Mouse (Mus musculus): Measurements from ENCODE around the gene Atp7a. TPM values are rescaled to one million over a fixed set of nuclear protein-coding genes. Genes with fewer than 3 reads are reported as not detected.
"Not testable (repeated sequence)": the region's sequence is repeated elsewhere in the genome, so short reads cannot be mapped to it uniquely, and the experiment has no call there.

Gene Atp7a
- total RNA-seq (2021): 10 to 100 TPM; 11.6 to 11.7 TPM
- long read RNA-seq, experiment 1, full-length matches to known transcripts: 1 of 1 reads
- long read RNA-seq, experiment 1, partial matches to known transcripts: 0 of 1 reads
- long read RNA-seq, experiment 1, other reads (novel, unspliced or antisense): 0 of 1 reads
- long read RNA-seq, experiment 2: 0 reads

DNA sequence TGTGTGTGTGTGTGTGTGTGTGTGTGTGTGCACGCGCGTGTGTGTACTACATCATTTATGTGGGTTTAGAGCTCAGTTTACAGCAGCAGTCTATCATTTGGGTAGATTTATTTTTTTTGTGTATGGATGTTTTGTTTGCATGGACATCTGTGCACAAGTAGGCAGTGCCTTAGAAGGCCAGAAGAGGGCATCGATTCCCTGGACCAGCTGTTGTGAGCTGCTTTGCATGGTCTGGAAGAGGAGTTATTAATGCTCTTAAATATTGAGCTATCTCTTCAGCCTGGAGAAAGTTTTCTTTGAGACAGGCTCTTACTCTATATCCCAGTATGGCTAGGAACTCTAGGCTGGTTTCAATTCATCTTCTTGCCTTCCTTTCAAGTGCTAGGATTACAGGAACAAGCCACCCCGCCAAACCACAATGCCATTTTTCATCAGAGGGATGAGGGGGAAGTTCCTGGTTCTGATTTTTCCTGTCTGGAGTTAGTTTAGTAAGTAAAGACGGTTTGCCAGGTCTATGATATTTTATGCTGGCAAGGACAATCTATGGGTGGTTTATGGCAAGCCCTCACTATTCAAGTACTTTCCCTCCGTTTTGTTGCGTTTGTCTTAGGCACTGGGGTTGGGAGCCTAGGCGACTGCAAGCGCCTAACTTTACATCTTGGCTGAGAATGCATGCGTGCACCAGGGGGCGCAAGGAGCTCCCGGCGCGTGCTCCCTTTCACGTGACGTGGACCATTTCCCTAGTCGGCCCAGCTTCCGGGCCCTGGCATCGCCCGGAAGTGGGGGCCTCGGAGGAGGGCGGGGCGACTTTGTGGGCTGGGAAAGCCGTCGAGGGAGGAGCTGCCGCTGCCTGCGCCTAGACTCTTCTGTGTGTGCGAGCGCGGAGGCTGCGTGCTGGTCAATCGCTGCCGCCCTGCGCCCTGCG, at the start of gene Atp7a:
Gene Atp7a (plus strand): TSS at position 859 of the 925 bp plus-strand sequence.
- DNase-seq: peak; percentile 92
- intact Hi-C loops (cut with DNase I; ENCODE audit: low total_unique reads): no loop called here

DNA sequence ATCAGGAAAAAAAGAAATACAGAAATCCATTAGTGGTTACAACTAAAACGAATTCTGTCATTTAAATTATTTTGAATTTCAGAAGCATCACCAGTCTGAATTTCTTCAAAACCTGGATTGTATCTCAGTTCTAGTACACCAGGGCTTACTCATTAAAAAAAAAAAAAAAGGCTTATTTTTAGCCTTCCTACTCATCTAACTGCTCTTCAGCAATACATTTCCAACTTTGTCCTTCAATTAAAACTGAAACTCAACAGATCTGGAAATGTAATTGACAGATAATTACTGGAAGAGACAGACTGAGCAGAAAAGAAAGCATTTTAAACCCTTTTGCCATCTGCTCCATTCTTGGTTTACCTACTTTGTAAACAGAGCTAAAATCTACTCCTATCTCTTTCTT, 25.5 kb upstream of the Atp7a start:
- DNase-seq: no peak
- intact Hi-C loops (cut with DNase I; ENCODE audit: low total_unique reads): no loop called here

DNA sequence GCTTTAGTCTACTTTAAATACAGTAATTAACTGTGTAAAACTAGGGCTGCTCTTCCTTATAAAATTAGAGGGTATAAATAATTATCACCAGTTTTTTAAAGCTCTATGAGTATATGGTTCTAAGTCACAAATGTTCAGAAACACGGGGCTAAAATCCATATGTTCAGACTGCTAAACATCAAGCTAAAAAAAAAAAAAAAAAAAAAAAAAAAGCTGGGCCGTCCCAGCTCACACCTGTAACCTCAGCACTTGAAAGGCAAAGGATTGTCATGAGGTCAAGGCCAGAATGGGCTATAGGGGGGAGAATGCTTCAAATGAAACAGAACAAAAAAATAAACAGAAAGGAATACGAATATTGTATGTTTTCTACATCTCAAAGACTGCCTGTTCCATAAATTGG, 16.3 kb upstream of the Atp7a start:
- DNase-seq: no peak
- intact Hi-C loops (cut with DNase I; ENCODE audit: low total_unique reads): no loop called here

DNA sequence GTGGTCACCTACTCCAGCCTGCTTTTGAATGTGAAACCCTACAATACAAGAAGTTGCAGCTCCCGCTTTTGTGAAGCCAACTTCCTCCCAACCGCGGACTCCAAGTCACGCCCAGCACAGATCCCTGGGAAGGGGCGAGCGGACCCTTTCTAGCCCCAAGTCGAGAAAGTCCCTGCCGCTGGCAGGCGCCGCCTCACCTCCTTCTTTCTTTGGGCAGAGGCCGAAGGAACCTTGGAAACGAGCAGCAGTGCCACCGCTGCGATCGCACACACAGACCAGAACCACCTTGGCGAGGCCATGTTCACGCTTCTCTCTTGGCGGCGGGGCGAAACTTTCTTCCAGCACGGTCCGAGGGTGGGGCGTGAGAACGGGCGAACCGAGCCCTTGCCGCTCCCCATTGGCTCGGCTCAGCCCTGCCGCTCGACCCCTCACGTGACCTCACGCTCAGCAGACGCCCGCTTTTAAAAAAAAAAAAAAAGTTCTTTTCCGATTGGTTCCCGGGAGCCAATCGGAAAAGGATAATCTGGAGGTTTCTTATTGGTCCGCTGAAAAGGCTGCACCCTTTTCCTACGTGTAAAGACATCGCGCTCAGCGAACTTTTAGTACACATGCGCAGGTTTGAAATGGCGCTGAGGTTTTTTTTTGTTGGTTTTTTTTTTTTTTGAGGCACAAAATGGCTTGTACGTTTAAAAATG, 15.5 kb upstream of the Atp7a start, which contains the start of gene Magt1:
Gene Magt1 (minus strand): TSS at position 442 of the 695 bp plus-strand sequence.
- intact Hi-C loops (cut with DNase I; ENCODE audit: low total_unique reads): no loop called here

DNA sequence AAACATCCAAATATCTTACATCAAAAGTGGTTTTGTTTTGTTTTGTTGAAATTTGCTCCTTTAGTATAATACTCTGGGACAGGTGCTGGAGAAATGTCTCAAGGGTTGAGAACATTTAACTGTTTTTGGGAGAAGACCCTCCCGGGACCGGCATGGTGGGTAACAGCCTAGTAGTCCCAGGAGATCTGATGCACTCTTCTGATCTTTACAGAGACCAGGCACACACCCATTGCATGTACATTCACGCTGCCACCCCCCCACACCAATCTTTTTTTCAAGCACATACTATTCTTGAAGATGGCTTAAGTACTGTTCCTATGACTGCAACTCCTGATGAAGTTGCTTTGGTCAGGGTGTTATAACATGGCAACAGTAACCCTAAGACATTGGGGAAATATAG, 14.5 kb upstream of the Atp7a start:
- intact Hi-C loops (cut with DNase I; ENCODE audit: low total_unique reads): no loop called here

More for the DNA sequence above, 15.5 kb upstream of the Atp7a start, which contains the start of gene Magt1:
- peak; percentile 86 for DNase-seq

DNA sequence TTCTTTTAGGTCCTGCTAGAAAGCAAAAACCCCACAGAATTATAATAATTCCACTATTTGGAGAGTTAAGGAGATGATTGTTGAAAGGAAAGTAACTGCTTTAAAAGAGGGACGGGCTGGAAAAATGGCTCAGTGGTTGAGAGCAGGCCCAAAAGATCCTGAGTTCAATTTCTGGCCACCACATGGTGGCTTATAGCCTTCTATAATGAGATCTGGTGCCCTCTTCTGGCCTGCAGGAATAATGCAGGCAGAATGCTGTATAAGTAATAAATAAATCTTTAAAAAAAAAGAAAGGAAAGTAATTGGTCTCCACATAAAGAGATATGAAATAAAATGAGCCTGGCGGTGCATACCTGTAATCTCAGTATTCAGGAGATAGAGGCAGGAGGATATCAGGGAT, 13.9 kb upstream of the Atp7a start:
- intact Hi-C loops (cut with DNase I; ENCODE audit: low total_unique reads): no loop called here
- DNase-seq: peak; percentile 21

More for the DNA sequence above, 14.5 kb upstream of the Atp7a start:
- no peak for DNase-seq

DNA sequence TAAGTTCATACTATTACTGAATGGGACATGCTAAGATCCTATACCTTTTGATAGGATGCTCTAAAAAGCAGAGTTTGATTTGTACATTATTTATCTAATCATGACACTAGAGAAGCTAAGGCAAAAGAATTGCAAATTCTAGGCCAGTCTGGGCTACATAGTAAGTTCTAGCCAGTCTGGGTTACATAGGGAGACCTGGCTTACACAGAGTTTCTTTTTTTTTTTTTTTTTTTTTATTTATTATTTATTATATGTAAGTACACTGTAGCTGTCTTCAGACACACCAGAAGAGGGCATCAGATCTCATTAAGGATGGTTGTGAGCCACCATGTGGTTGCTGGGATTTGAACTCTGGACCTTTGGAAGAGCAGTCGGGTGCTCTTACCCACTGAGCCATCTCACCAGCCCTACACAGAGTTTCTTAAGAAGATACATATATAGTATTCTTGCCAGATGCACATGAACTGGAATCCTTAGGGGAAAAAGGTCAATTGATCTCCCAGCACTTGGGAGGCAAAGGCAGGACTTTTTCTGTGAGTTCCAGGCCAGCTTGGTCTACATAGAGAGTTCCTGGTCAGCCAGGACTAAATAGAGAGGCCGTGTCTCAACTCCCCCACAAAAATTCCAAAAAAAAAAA, 12.2 kb upstream of the Atp7a start:
- DNase-seq; intact Hi-C loops (cut with DNase I; ENCODE audit: low total_unique reads): not testable (repeated sequence)

DNA sequence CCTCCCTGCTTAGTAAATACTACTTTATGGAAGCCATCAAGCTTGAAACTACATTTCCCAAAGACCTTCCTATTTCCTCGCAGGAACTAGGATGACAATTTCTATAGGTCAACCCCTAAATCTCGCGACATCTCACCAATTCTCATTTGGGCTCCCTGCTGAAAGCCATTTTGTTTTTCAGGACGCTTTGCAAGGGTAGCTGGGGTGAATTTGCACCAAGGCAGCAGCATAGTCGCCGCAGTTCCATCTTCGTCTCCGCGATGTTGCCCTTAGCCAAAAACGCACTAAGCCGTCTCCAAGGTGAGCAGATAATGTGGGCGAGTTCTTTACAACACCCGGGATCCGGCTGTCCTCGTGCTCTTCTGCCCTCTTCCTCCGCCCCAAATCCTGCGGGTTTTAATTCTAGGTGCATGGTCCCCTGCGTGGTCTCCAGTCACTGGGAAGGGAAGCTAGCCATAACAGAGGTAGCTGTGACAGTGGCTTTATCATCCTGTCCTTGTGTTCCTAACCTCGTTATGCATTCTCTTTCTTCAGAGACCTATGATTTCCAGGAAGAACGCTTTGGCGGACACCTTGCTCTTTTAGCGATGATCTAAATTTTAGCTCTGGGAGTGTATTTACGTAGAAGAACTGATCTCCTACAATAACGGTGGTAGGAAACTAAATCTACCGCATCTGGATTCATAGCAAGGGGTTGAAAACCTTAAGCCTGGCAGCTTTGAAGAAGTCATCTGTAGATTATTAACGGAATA, 11.3 kb upstream of the Atp7a start, which contains the start of gene Cox7b:
Gene Cox7b (plus strand): TSS at position 130 of the 752 bp plus-strand sequence.
- intact Hi-C loops (cut with DNase I; ENCODE audit: low total_unique reads): no loop called here
- peak; percentile 62 for DNase-seq

DNA sequence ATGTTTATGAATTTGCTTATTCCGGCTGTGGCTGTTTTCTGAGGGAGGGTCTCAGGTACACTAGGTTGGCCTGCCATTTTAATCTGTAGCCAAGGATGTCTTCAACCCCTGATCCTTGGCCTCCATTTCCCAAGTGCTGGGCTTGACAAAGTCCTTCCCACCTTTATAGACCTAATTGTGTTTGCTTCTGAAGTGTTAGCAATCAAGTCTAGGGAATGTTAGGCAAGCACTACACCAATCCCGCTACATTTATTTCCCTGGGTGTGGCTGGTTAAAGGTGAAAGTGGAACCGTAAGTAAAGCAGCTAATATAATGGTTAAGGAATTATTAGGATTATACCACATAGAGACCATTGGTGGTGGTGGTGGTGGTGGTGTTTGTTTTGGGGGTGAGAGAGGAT, 10.0 kb upstream of the Atp7a start:
- intact Hi-C loops (cut with DNase I; ENCODE audit: low total_unique reads): no loop called here
- no peak for DNase-seq

DNA sequence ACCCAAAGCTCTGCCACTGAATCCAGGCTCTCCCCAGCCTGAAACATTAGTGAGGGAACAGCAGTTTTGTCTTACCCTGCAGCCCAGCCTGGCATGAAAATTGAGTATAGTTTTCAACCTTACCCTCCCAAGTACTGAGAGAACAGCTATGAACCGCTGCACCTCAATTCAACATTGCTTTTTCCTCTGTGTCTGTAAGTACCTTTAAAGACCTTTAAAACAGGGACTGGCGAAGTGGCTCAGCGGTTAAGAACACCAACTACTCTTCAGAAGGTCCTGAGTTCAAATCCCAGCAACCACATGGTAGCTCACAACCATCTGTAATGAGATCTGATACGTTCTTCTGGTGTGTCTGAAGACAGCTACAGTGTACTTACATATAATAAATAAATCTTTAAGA, 9.6 kb upstream of the Atp7a start:
- no peak for DNase-seq
- intact Hi-C loops (cut with DNase I; ENCODE audit: low total_unique reads): no loop called here

DNA sequence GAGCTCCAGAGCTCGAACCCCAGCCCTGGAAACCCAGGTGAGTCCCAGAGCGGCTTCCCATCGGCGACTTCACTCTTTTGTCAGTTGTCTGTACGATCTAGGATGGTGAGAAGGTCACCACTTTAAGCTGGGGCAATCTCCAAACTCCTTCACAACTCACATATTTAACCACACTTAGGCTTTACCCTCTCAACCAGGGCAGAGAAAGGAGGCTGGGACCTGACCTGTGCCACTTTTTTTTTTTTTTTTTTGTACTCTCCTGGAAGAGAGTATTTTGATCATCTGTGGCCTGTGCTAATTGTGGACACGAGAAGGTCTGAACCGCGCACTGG, 233 bp downstream of the Atp7a start:
- intact Hi-C loops (cut with DNase I; ENCODE audit: low total_unique reads): no loop called here

DNA sequence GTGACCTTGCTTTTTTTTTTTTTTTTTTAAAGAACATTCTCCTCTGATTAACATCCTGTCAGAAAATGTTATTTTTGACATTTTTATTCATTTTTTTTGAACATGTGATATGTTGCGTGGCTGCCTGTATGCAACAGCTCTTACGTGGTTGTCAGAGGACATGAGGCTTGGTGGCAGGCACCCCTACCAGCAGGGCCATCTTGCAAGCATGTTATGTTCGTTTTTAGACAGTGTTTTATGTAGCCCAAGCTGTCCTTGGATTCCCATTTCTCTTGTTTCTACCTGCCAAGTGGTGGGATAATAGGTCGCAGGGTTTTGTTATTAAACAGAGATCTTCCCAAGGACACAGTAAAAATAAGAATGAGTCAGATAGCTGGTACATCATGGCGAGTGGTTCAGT, 3.1 kb downstream of the Atp7a start:
- DNase-seq: no peak
- intact Hi-C loops (cut with DNase I; ENCODE audit: low total_unique reads): no loop called here

More for the DNA sequence above, 233 bp downstream of the Atp7a start:
- DNase-seq: no peak

DNA sequence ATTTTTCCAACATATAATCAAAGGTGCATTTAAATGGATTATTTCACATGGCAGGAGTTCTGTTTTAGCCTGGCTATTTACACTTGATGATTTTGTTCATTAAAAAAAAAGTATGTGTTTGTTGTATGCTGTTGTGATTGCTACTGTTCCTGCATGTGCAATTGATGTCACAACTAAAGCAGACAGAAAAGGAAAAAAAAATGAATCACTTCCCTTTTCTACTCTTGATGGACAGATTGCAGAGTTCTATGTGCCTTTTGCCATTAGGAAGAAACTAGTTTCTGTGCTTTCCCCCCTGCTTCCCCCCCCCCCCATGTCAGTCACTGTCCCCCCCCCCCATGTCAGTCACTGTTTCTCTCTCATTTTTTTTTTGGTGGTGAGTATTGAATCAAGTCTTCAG, 4.0 kb downstream of the Atp7a start:
- DNase-seq: no peak
- intact Hi-C loops (cut with DNase I; ENCODE audit: low total_unique reads): no loop called here

DNA sequence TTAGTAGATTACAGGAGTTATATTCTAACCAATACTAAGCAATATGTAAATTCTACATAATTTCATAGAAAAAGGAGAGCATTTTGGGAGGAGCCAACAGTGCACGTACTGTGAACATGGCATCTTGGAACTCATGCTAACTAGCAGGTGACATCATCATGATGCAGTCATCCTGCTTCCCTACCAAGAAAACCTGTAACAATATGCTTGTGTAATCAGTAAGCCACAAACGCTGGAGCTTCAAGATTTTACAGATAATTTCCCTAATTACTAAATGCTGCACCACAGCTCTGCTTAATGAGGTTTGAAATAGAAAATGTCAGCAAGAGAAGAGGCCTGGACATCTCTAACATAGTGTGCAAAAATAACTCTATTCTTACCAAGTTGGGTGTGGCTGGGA, 8.7 kb downstream of the Atp7a start:
- intact Hi-C loops (cut with DNase I; ENCODE audit: low total_unique reads): no loop called here
- DNase-seq: no peak

DNA sequence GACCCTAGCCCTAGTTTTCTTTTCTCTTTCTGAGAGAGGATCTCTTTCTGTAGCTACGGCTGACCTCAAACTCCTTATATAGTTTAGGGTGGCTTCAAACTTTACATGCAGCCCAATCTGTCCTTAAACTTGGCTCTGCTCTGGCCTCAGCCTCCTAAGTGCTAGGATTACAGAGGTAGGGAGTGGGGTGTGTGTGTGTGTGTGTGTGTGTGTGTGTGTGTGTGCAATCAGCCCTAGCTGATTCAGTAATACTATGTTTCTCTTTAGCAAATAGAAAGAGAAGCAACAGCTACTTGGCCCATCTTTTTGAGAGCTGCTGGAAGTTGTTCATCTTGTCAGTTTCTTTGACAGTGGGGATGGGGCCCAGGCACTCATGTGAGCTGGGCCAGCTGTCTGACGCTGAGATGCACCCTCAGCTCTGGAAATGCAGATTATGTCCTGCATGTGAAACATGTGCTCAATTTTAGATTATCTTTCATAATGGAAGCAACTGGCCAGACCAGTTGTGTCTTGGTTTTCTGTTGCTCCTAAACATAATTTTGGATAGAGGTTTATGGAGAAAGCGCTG, 10.2 kb downstream of the Atp7a start:
- intact Hi-C loops (cut with DNase I; ENCODE audit: low total_unique reads): no loop called here
- no peak for DNase-seq

DNA sequence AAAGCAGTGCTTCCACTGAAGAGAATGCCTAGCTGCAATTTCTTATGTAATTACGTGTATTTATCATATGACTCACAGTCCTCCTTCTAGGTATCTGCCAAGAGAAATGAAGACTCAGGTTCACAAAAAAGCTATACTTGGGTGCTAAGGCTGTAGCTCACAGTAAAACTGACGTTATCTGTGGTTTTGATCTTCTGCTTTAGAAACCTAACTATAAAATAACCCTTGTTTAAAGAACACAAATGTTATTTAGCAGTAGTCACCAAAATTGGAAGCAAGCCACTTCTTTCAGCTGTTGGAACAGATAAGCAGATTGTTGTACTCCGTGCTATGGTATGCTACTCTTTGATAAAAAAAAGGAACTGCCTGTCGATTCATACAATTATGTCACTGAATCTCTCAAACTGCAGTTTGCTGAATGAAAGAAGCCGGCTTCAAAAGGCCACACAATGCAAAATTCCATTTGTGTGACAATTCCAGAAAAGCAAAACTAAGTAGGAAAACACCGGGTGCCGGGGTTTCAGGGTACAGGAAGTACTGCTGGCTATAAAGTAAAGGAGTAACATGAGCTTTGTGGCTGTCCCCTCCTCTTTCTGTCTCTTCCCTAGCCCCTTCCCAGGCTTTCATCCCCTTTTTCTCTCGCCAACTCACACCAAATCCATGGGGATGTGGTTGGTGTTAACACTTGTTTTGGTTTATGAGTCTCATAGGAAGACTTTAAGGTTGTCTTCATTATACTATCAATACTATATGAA, 17.0 kb downstream of the Atp7a start:
- no peak for DNase-seq
- intact Hi-C loops (cut with DNase I; ENCODE audit: low total_unique reads): no loop called here

DNA sequence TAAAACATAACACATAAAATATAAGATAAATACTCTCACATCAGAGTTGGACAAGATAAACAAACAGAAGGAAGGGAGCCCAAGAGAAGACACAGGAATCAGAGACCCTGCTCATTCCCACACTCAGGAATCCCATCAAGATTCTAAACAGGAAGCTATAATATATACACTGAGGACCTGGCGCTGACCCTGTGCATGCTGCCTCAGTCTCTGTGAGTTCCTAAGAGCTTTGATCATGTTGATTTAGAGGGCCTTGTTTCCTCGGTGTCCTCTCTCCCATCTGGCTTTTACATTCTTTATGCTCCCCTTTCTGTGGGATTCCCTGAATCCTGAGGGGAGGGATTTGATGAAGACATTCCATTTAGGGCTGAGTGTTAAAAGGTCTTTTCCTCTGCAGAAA, 18.4 kb downstream of the Atp7a start:
- DNase-seq: no peak
- intact Hi-C loops (cut with DNase I; ENCODE audit: low total_unique reads): no loop called here

DNA sequence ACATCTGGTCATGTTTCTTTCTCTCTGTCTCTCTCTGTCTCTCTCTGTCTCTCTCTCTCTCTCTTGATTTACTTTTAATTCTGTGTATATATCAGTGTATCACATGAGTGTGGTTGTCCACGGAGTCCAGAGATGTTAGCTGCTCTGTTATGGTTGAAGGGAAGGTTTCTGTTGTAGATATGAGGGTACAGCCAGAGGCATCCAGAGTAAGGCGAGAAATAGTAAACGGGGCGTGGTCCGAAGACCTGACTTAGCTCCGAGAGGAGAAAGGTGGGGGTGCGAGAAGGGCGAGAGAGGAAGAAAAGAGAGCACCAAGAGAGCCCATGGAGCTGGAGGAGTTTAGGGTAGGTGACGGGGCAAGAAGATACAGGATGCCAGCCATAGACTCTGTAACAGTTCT, 18.9 kb downstream of the Atp7a start:
- intact Hi-C loops (cut with DNase I; ENCODE audit: low total_unique reads): no loop called here
- no peak for DNase-seq
